Mouse (Mus musculus) forebrain, embryonic 14.5 days (tissue): ENCODE data around the gene Golt1b. TPM values are rescaled to one million over a fixed set of nuclear protein-coding genes. Genes with fewer than 3 reads are reported as not detected.
A peak's percentile ranks its signal among the peaks of the same experiment; 100 is the strongest.
"Not testable (repeated sequence)": the region's sequence is repeated elsewhere in the genome, so short reads cannot be mapped to it uniquely, and the experiment has no call there.

Experiments used
- ATAC-seq: fragments of 200-750 bp; cut with Nextera tagmentation; 2 replicates; pipeline ENCODE4 v1.8.0; 2017; ENCODE audit warnings: mild to moderate bottlenecking, moderate library complexity
- DNase-seq: peaks from one replicate; pipeline ENCODE4 v3.0.0-alpha.2; 2015; ENCODE audit warnings: low spot score
- H3K27ac ChIP-seq: fragments of 300-500 bp; sonication (generic); 2 replicates; pipeline ENCODE4 v1.5.1; 2014; ENCODE audit warnings: low read depth, mild to moderate bottlenecking, control low read depth, low read length, moderate library complexity
- H3K27me3 ChIP-seq: fragments of 300-500 bp; sonication (generic); replicated peaks from 2 replicates; pipeline ENCODE4 v1.6.1; 2014; ENCODE audit warnings: low read length, control low read depth, mixed read lengths; ENCODE audit not compliant: control insufficient read depth, insufficient read depth
- H3K36me3 ChIP-seq: fragments of 300-500 bp; sonication (generic); 2 replicates; pipeline ENCODE4 v1.6.1; 2014; ENCODE audit warnings: low read length, control low read depth; ENCODE audit not compliant: control insufficient read depth, insufficient read depth
- H3K4me1 ChIP-seq: fragments of 300-500 bp; sonication (generic); 2 replicates; pipeline ENCODE4 v1.6.1; 2014; ENCODE audit warnings: antibody characterized with exemption, low read length, control low read depth; ENCODE audit not compliant: control insufficient read depth, insufficient read depth
- H3K4me2 ChIP-seq: fragments of 300-500 bp; sonication (generic); 2 replicates; pipeline ENCODE4 v1.6.1; 2014; ENCODE audit warnings: mild to moderate bottlenecking, control low read depth, low read length
- H3K4me3 ChIP-seq: fragments of 300-500 bp; sonication (generic); 2 replicates; pipeline ENCODE4 v1.5.1; 2014; ENCODE audit warnings: low read depth, low read length, control low read depth
- H3K9ac ChIP-seq: fragments of 300-500 bp; sonication (generic); 2 replicates; pipeline ENCODE4 v1.6.1; 2014; ENCODE audit warnings: mild to moderate bottlenecking, low read length, control low read depth, moderate library complexity
- H3K9me3 ChIP-seq: fragments of 300-500 bp; sonication (generic); replicated peaks from 2 replicates; pipeline ENCODE4 v1.6.1; 2016; ENCODE audit warnings: low read length, control low read depth, mixed read lengths; ENCODE audit not compliant: control insufficient read depth
- WGBS: fragments of 180-500 bp; shearing (Covaris S2); extraction: QIAGEN DNeasy Blood & Tissue Kit; methylation state at CpG from one replicate; pipeline ENCODE4 v1.1.7; 2014; 5-methylcytosine and 5-hydroxymethylcytosine counted together
- polyA plus RNA-seq: library from polyadenylated mRNA; unstranded; fragments of >200 nt; fragmentation: Nextera tagmentation; extraction: Ambion mirVana; gene quantifications from 2 replicates; pipeline ENCODE4 v1.2.1, GENCODE M21; 2014

Gene Golt1b
- polyA plus RNA-seq, result 99.4 and 106 TPM in 2 replicates

DNA sequence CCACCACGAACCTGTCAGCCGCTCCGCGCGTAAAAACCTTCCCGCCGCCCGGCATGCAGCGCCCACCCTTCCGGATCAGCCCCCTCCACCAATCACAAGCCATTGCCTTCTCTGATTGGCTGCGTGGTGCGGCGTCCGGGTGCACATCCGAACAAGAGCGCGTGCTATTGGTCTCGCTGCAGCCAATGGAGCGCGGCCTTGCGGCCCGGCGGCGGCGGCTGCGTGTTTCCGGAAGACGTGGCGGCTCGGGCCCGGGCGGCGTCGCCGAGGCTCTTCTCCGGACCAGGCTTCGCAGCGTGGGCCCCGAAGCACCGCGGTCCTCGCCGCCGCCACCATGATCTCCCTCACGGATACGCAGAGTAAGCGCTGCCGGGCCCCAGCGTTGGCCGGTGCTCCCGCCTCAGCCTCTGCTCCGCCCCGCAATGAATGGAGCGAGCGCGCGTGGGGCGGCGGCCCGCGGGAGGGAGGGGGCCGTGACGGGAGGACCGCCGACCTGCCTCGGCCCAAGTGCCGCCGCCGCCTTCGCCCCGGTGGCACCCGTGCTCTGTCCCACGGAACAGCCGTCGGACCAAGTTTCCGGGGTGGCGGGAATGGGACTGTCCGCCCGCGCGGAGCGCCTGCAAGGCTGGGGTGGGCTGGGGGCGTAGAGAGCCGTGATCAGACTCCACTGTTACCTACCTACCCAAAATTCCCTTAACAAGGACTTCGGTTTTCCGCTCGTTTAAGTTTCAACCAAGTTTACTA lies at the start of gene Golt1b, which contains the start of gene Recql:
Gene Golt1b (plus strand): TSS at position 211 of the 744 bp plus-strand sequence.
Gene Recql (minus strand): TSS at position 77 of the 744 bp plus-strand sequence.
- Histone ChIP-seq H3K4me1 (peaks cover 14% of the 10 kb centered on the region), H3K9me3 (no peaks in the 10 kb centered on the region), H3K4me3 (peak within 1 kb of the TSS; percentile 99), H3K27ac (no peak within 1 kb of the TSS), H3K36me3 (no peaks in the 10 kb centered on the region), H3K4me2 (peak within 1 kb of the TSS; percentile 74), H3K9ac (peak within 1 kb of the TSS; percentile 91), H3K27me3 (no peaks in the 10 kb centered on the region)
- DNase-seq (peak; percentile 98), ATAC-seq (peak; percentile 100)
- under 1% methylated on average over 67 of the region's 87 CpGs for WGBS

DNA sequence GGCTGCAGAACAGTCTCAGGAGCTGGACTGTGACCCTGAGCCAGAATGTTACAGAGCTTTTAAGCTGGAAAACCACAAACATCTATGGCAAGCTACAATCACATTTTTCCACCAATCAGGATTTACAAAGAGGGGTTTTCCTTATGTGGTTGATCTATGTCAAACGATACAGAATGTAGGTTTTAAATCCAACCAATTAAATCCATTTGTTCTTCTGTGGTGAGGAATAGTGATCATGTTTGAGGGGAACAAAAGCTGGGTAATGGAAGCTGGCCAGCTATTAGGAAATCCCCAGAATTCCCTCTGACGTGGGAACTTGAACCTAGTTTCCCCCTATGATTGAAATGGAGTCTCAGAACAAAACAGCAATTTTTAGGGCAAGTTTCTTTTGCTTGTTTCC lies 48.1 kb upstream of the Golt1b start:
- Histone ChIP-seq H3K27me3 (no peaks in the 10 kb centered on the region), H3K9ac (no peak overlapping the region), H3K4me3 (no peak overlapping the region), H3K4me1 (no peaks in the 10 kb centered on the region), H3K9me3 (no peaks in the 10 kb centered on the region), H3K36me3 (no peaks in the 10 kb centered on the region), H3K4me2 (no peak overlapping the region), H3K27ac (no peak overlapping the region)
- ATAC-seq, result no peak
- 59% methylated on average over 2 of the region's 2 CpGs for WGBS
- DNase-seq, result no peak

DNA sequence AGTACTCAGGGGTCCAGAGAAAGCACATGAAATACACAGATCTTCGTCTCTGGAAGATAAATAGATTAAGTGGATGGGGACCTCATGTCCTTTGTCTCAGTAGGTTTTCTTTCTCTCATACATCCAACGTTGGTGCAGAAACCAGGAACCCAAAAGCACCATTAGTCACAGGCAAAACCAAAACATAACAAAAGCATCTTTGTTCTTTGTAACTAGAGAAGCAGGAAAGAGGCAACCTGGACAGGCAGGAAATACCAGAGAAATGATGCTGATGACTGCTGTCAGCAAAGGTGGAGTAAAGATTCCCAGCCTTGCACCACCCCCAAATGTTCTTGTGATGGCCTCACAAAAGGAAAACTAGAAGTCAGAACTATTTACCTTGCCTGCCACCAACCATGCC lies 47.4 kb upstream of the Golt1b start:
- H3K4me1 ChIP-seq, result no peaks in the 10 kb centered on the region
- no peak overlapping the region for H3K27ac ChIP-seq
- DNase-seq (no peak), ATAC-seq (no peak)
- no peak overlapping the region for H3K4me3 ChIP-seq
- 51% methylated on average over 2 of the region's 2 CpGs for WGBS
- H3K27me3 ChIP-seq, result no peaks in the 10 kb centered on the region
- H3K4me2 ChIP-seq, result no peak overlapping the region
- H3K9me3 ChIP-seq, result no peaks in the 10 kb centered on the region
- H3K9ac ChIP-seq, result no peak overlapping the region
- H3K36me3 ChIP-seq, result no peaks in the 10 kb centered on the region

DNA sequence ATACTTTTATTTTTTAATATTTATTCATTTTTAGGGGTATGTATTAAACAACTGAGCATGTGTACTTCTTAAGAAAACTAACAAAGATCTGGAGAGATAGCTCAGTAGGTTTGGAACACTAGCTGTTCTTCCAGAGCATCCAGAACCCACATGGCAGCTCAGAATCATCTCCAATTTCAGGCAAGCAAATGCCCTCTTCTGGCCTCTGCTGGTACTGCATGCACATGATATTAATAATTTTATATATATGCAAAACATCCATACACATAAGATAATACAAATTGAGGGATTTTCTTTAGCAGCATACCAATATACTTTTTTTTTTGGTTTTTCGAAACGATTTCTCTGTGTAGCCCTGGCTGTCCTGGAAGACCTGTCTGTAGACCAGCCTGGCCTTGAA lies 43.5 kb upstream of the Golt1b start:
- no peak overlapping the region for H3K27ac ChIP-seq
- H3K4me1 ChIP-seq, result peaks cover 5% of the 10 kb centered on the region; the same call in 1 of the 2 replicates
- H3K27me3 ChIP-seq, result no peaks in the 10 kb centered on the region
- ATAC-seq (no peak), DNase-seq (peak; percentile 60)
- WGBS, result 83% methylated on average over 2 of the region's 2 CpGs
- no peak overlapping the region for H3K4me3 ChIP-seq
- no peak overlapping the region for H3K9ac ChIP-seq
- no peaks in the 10 kb centered on the region for H3K9me3 ChIP-seq
- no peak overlapping the region for H3K4me2 ChIP-seq
- no peaks in the 10 kb centered on the region for H3K36me3 ChIP-seq

GRCm38 (mm10) chr6:142345440-142346038 lies 41.5 kb upstream of the Golt1b start, which contains the start of gene Pyroxd1:
TSS of gene Pyroxd1 (plus strand) at chr6:142345654.
- H3K9me3 ChIP-seq, result no peaks in the 10 kb centered on the region
- H3K4me3 ChIP-seq, result peak within 1 kb of the TSS; percentile 69
- H3K9ac ChIP-seq, result peak within 1 kb of the TSS; percentile 65
- DNase-seq (peak; percentile 98), ATAC-seq (peak; percentile 98)
- H3K27me3 ChIP-seq, result no peaks in the 10 kb centered on the region
- under 1% methylated on average over 48 of the region's 48 CpGs for WGBS
- H3K4me1 ChIP-seq, result peaks cover 5% of the 10 kb centered on the region; the same call in 1 of the 2 replicates
- H3K4me2 ChIP-seq, result peak within 1 kb of the TSS; percentile 51
- H3K36me3 ChIP-seq, result peaks cover 10% of the 10 kb centered on the region; the same call in 1 of the 2 replicates
- H3K27ac ChIP-seq, result peak within 1 kb of the TSS; percentile 66

DNA sequence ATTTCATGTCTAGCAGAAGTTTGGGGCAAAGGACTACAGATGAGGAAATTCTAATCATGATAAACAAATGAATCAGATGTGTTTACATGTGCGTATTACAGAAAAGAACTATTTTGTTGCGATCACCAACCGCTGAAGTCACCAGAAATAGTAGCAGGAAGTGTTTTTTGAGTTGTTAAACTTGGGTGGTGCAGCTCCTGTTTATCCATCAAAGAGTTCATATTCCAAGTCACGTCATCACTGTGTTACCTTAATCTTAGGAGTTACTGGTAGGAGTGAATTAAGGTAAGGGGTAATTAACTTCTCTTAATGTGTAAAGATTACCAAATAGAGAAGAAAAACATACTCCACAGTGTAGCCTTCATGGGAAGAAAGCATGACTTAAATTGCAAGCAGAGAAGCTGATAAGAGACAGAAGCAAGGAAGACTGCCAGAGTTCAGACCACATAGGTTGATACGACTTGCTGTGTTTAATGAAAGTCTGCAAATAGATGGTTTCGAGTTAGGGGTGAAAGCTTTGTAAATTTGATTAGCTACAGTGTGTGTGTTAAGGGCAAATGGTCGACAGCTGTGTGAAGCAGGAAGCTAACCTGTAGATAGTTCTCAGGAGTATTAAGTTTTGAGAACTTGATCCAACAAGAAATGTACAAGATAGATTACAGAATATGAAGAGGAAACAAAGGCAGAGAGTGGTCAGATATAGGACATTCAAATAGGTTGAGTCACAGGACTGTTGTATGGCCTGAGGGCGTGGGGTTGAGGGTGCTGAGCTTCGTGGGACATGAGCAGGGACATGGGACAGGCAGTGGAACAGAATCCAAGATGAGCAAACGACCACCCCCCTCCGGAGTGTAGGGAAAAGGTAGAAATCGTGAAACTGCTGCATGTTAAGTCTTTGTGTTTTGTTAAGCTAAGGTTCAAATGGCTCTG lies 40.6 kb upstream of the Golt1b start:
- Histone ChIP-seq H3K27ac (no peak overlapping the region), H3K4me1 (peaks cover 5% of the 10 kb centered on the region; the same call in 1 of the 2 replicates), H3K4me2 (peak overlapping the region; percentile 51), H3K36me3 (peaks cover 19% of the 10 kb centered on the region), H3K9ac (peak overlapping the region; percentile 65), H3K27me3 (no peaks in the 10 kb centered on the region), H3K9me3 (no peaks in the 10 kb centered on the region), H3K4me3 (peak overlapping the region; percentile 69)
- DNase-seq (no peak), ATAC-seq (no peak)
- 64% methylated on average over 12 of the region's 12 CpGs for WGBS

DNA sequence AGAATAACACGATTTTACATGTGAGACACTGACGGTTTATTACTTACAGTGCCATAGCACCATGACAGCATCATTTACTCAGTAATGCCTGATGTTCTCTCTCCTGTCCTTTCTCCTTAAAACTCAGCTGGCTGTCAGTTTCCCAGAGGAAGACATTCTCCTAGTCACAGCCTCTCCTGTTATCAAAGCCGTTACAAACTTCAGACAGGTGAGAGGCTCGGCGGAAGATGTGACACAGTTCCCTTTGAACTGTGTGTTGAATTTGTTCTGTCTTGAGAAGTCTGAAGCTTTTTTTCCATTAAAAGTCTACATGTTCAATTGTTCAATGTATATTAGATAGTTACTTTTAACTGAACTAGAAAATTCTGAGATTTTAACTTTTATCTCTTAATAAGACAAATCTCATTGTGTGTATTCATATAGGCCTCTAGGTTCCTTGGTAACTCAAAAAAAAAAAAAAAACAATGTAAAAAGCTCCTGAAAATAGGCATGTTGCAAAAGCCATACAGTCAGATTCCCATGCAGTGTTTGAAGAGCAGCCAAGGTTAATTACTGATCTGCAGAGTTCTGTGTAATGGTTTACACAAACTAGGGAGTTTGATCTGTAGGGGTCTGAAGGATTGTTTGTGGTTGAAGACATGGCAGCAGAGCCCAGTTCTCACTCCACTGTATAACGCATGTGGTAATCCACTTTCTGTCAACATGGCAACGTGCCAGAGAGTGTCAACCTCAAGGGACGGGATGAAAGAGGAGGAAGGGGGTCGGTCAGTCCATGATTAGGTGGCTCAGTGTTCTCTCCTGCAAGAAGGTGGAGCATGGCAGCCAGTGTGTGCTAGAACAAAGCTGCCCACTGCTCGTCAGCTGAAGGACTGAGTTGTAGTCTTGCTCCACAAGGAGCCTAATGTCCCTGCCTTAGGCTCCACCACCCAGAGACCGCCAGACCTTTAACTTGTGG lies 39.3 kb upstream of the Golt1b start:
- Histone ChIP-seq H3K27me3 (no peaks in the 10 kb centered on the region), H3K4me1 (peaks cover 5% of the 10 kb centered on the region; the same call in 1 of the 2 replicates), H3K4me3 (no peak overlapping the region), H3K4me2 (no peak overlapping the region), H3K36me3 (peaks cover 30% of the 10 kb centered on the region), H3K27ac (no peak overlapping the region), H3K9me3 (no peaks in the 10 kb centered on the region), H3K9ac (no peak overlapping the region)
- ATAC-seq (no peak), DNase-seq (peak; percentile 14)
- 75% methylated on average over 11 of the region's 11 CpGs for WGBS

DNA sequence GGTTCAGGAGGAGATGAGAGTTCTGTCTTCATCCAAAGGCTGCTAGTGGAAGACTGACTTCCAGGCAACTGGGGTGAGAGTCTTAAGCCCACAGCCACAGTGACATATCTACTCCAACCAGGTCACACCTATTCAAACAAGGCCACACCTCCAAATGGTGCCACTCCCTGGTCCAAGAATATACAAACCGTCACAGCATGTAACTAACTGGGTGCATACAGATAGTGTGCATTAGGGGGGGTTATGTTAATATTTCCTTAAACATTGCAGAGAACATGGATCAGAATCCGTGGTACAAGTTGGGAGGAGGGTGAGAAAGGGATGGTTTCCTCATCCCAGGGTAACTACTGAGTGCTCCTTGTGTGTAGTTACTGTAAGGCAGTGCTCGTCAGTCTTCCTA lies 34.9 kb upstream of the Golt1b start:
- not testable (repeated sequence) for H3K4me1 ChIP-seq, H3K27me3 ChIP-seq, H3K27ac ChIP-seq, DNase-seq, H3K4me2 ChIP-seq, ATAC-seq, H3K9ac ChIP-seq, H3K4me3 ChIP-seq, H3K9me3 ChIP-seq
- WGBS, result 88% methylated on average over 3 of the region's 3 CpGs
- H3K36me3 ChIP-seq, result peaks cover 64% of the 10 kb centered on the region
